Mouse (Mus musculus) central nervous system, embryonic 14 days (tissue): ENCODE measurements around the gene Mmd2. TPM values are rescaled to one million over a fixed set of nuclear protein-coding genes. Genes with fewer than 3 reads are reported as not detected.

Source experiments
- polyA plus RNA-seq: library from polyadenylated mRNA; depleted of rRNA; stranded (reverse); fragments of >200 nt; gene quantifications from 2 replicates; pipeline ENCODE4 v1.2.3, GENCODE M21; 2012; rRNA removed

Gene Mmd2
- polyA plus RNA-seq = 17.9 and 23.5 TPM in 2 replicates

GRCm38 (mm10) chr5:142608259-142608988 is at the start of gene Mmd2:
Mmd2 (minus strand) TSS chr5:142608800.

GRCm38 (mm10) chr5:142627398-142627797 is 18.8 kb upstream of the Mmd2 start, which contains the start of gene Wipi2:
Wipi2 (plus strand) TSS chr5:142627698.

GRCm38 (mm10) chr5:142550706-142551652 is 57.6 kb downstream of the Mmd2 start, which contains the start of gene Radil:
Radil (minus strand) TSS chr5:142551098.

GRCm38 (mm10) chr5:142529915-142530314 is 78.7 kb downstream of the Mmd2 start, which contains the start of gene Papolb:
Papolb (minus strand) TSS chr5:142530076.

Other genes starting within 250 kb of the Mmd2 start
- 14.9 and 18.1 TPM in 2 replicates for gene Foxk1, start 207.3 kb downstream of the Mmd2 start, polyA plus RNA-seq
- 28.4 and 28.7 TPM in 2 replicates for gene Ap5z1, start 144.9 kb downstream of the Mmd2 start, polyA plus RNA-seq
- 0.31 and 0.35 TPM in 2 replicates for gene Papolb, start 78.7 kb downstream of the Mmd2 start, polyA plus RNA-seq
- gene Radil, start 57.7 kb downstream of the Mmd2 start, polyA plus RNA-seq = 14.0 and 16.9 TPM in 2 replicates
- gene Wipi2, start 18.9 kb upstream of the Mmd2 start, polyA plus RNA-seq = 44.0 and 47.5 TPM in 2 replicates
- 86.4 and 95.4 TPM in 2 replicates for gene Slc29a4, start 83.7 kb upstream of the Mmd2 start, polyA plus RNA-seq
- 65.7 and 67.9 TPM in 2 replicates for gene Tnrc18, start 208.9 kb upstream of the Mmd2 start, polyA plus RNA-seq